Mouse (Mus musculus): ENCODE measurements at regions not wholly inside any gene's neighbourhood (a gene's known extent, or its start where the extent isn't known, plus 50 kb on each side); places are given as distances from the start of the nearest gene placed in this dataset.

- DNase-seq (ENCODE audit: low read depth) = no peak
Observed at GRCm38 (mm10) chr1:105117888-105118287, 238.6 kb downstream of the Rnf152 start.

GRCm38 (mm10) chr1:105116231-105116630 is 240.3 kb downstream of the Rnf152 start:
- DNase-seq (ENCODE audit: low read depth) = no peak

- DNase-seq (ENCODE audit: low read depth) = no peak
Observed at GRCm38 (mm10) chr1:105115391-105115790, 241.1 kb downstream of the Rnf152 start.

- DNase-seq (ENCODE audit: low read depth) = no peak
Observed at GRCm38 (mm10) chr1:105114835-105115234, 241.7 kb downstream of the Rnf152 start.

- no peak for DNase-seq (ENCODE audit: low read depth)
Observed at GRCm38 (mm10) chr1:105112762-105113525, 243.6 kb downstream of the Rnf152 start.

GRCm38 (mm10) chr1:105111236-105111635 is 245.3 kb downstream of the Rnf152 start:
- no peak for DNase-seq (ENCODE audit: low read depth)

- DNase-seq (ENCODE audit: low read depth) = no peak
Observed at GRCm38 (mm10) chr1:105110581-105111210, 245.8 kb downstream of the Rnf152 start.

- no peak for DNase-seq (ENCODE audit: low read depth)
Observed at GRCm38 (mm10) chr1:105107836-105108235, 248.7 kb downstream of the Rnf152 start.

- no peak for DNase-seq (ENCODE audit: low read depth)
Observed at GRCm38 (mm10) chr1:105107257-105107656, 249.3 kb downstream of the Rnf152 start.

GRCm38 (mm10) chr1:105105211-105105610 is 251.3 kb downstream of the Rnf152 start:
- no peak for DNase-seq (ENCODE audit: low read depth)

GRCm38 (mm10) chr1:105095091-105095490 is 261.4 kb downstream of the Rnf152 start:
- no peak for DNase-seq (ENCODE audit: low read depth)

- DNase-seq (ENCODE audit: low read depth) = no peak
Observed at GRCm38 (mm10) chr1:105094500-105094899, 262.0 kb downstream of the Rnf152 start.

GRCm38 (mm10) chr1:105093875-105094274 is 262.6 kb downstream of the Rnf152 start:
- no peak for DNase-seq (ENCODE audit: low read depth)

GRCm38 (mm10) chr1:105093012-105093411 is 263.5 kb downstream of the Rnf152 start:
- no peak for DNase-seq (ENCODE audit: low read depth)

GRCm38 (mm10) chr1:105092309-105092904 is 264.1 kb downstream of the Rnf152 start:
- peak; percentile 33 for DNase-seq (ENCODE audit: low read depth)

- no peak for DNase-seq (ENCODE audit: low read depth)
Observed at GRCm38 (mm10) chr1:105088765-105089520, 267.6 kb downstream of the Rnf152 start.

GRCm38 (mm10) chr1:105087623-105088022 is 268.9 kb downstream of the Rnf152 start:
- no peak for DNase-seq (ENCODE audit: low read depth)

- DNase-seq (ENCODE audit: low read depth) = no peak
Observed at GRCm38 (mm10) chr1:105084556-105084955, 272.0 kb downstream of the Rnf152 start.

GRCm38 (mm10) chr1:105083551-105084103 is 272.9 kb downstream of the Rnf152 start:
- no peak for DNase-seq (ENCODE audit: low read depth)

GRCm38 (mm10) chr1:105082823-105083550 is 273.5 kb downstream of the Rnf152 start:
- DNase-seq (ENCODE audit: low read depth) = no peak

GRCm38 (mm10) chr1:105081942-105082341 is 274.6 kb downstream of the Rnf152 start:
- DNase-seq (ENCODE audit: low read depth) = no peak
